Mouse (Mus musculus) hindbrain, embryonic 13.5 days (tissue): ENCODE results near the gene Klrk1. TPM values are rescaled to one million over a fixed set of nuclear protein-coding genes. Genes with fewer than 3 reads are reported as not detected.

Source experiments
- ATAC-seq: fragments of 200-750 bp; cut with Nextera tagmentation; 2 replicates; pipeline ENCODE4 v1.8.0; 2017; ENCODE audit warnings: moderate TSS enrichment; ENCODE audit not compliant: low FRiP score
- H3K27ac ChIP-seq: fragments of 300-500 bp; sonication (generic); 2 replicates; pipeline ENCODE4 v1.5.1; 2015; ENCODE audit warnings: inconsistent platforms, mild to moderate bottlenecking, moderate library complexity
- H3K27me3 ChIP-seq: fragments of 300-500 bp; sonication (generic); 2 replicates; pipeline ENCODE4 v1.6.1; 2015; ENCODE audit warnings: mild to moderate bottlenecking, inconsistent platforms
- H3K36me3 ChIP-seq: fragments of 300-500 bp; sonication (generic); 2 replicates; pipeline ENCODE4 v1.6.1; 2015; ENCODE audit warnings: mild to moderate bottlenecking, inconsistent platforms
- H3K4me1 ChIP-seq: fragments of 300-500 bp; sonication (generic); replicated peaks from 2 replicates; pipeline ENCODE4 v1.6.1; 2015; ENCODE audit warnings: inconsistent platforms
- H3K4me2 ChIP-seq: fragments of 300-500 bp; sonication (generic); 2 replicates; pipeline ENCODE4 v1.6.1; 2015; ENCODE audit warnings: inconsistent platforms, mild to moderate bottlenecking, moderate library complexity
- H3K4me3 ChIP-seq: fragments of 300-500 bp; sonication (generic); 2 replicates; pipeline ENCODE4 v1.5.1; 2015; ENCODE audit warnings: mild to moderate bottlenecking, inconsistent platforms
- H3K9ac ChIP-seq: fragments of 300-500 bp; sonication (generic); 2 replicates; pipeline ENCODE4 v1.6.1; 2015; ENCODE audit warnings: mild to moderate bottlenecking, inconsistent platforms
- H3K9me3 ChIP-seq: fragments of 300-500 bp; sonication (generic); 2 replicates; pipeline ENCODE4 v1.6.1; 2016; ENCODE audit warnings: inconsistent platforms
- WGBS: fragments of 180-500 bp; shearing (Covaris S2); methylation state at CpG from one replicate; pipeline ENCODE4 v1.1.7; 2015; 5-methylcytosine and 5-hydroxymethylcytosine counted together
- polyA plus RNA-seq: library from polyadenylated mRNA; unstranded; fragments of >200 nt; fragmentation: Nextera tagmentation; extraction: Ambion mirVana; gene quantifications from 2 replicates; pipeline ENCODE4 v1.2.1, GENCODE M21; 2015

Gene Klrk1
- polyA plus RNA-seq, 1 experiment from 2014 or later = 0.32 TPM

DNA sequence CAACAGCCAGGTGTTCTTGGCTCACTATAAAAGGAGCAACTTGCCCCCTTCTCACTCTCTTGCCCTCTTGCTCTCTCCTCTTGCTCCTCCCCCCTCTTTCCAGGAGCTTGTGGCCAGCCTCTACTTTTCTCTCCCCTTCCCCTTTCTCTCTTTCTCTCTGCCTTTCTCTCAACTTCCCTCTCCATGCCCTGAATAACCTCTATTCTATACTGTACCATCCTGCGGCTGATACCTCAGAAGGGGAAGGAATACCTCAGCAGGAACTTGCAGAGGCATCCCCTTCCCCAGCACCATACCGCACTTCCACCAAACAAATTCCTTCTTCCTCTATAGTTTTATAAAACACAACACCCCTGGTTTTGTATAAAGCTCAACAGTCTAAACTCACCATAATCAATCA lies 58.4 kb downstream of the Klrk1 start:
- Histone ChIP-seq H3K4me3 (no peak overlapping the region), H3K27me3 (no peaks in the 10 kb centered on the region), H3K9me3 (no peaks in the 10 kb centered on the region), H3K4me2 (no peak overlapping the region), H3K9ac (no peak overlapping the region), H3K36me3 (no peaks in the 10 kb centered on the region), H3K27ac (no peak overlapping the region), H3K4me1 (no peaks in the 10 kb centered on the region)
- WGBS = 86% methylated on average over 2 of the region's 2 CpGs
- no peak for ATAC-seq

Other genes starting within 250 kb of the Klrk1 start
- gene Clec12b, start 238.0 kb downstream of the Klrk1 start, polyA plus RNA-seq = 0.21 and 0.41 TPM in 2 replicates
- gene Clec1b, start 226.6 kb downstream of the Klrk1 start, polyA plus RNA-seq = 3.2 and 4.8 TPM in 2 replicates
- gene Clec9a, start 215.0 kb downstream of the Klrk1 start, polyA plus RNA-seq = 0.13 and 0.16 TPM in 2 replicates
- 1.3 and 1.9 TPM in 2 replicates for gene Clec1a, start 171.9 kb downstream of the Klrk1 start, polyA plus RNA-seq
- gene Olr1, start 116.7 kb downstream of the Klrk1 start, polyA plus RNA-seq = not detected in 2 replicates
- not detected in 2 replicates for gene Tmem52b, start 111.3 kb downstream of the Klrk1 start, polyA plus RNA-seq
- gene Gabarapl1, start 90.7 kb downstream of the Klrk1 start, polyA plus RNA-seq = 175 and 180 TPM in 2 replicates
- gene Klre1, start 46.0 kb downstream of the Klrk1 start, polyA plus RNA-seq = 0.10 TPM in 1 of 2 replicates, not detected in the other
- gene Klrd1, start 32.1 kb downstream of the Klrk1 start, polyA plus RNA-seq = not detected in 2 replicates
- gene Klrc3, start 19.5 kb upstream of the Klrk1 start, polyA plus RNA-seq = not detected in 2 replicates
- not detected in 2 replicates for gene Klrc2, start 36.8 kb upstream of the Klrk1 start, polyA plus RNA-seq
- not detected in 2 replicates for gene Klrc1, start 55.1 kb upstream of the Klrk1 start, polyA plus RNA-seq
- not detected in 2 replicates for gene Klri1, start 93.3 kb upstream of the Klrk1 start, polyA plus RNA-seq
- gene Klri2, start 116.6 kb upstream of the Klrk1 start, polyA plus RNA-seq = not detected in 2 replicates
- not detected in 2 replicates for gene Gm156, start 160.4 kb upstream of the Klrk1 start, polyA plus RNA-seq
- gene Gm17631, start 238.8 kb upstream of the Klrk1 start, polyA plus RNA-seq = not detected in 2 replicates